Mouse (Mus musculus): ENCODE results near the gene Prr7. TPM values are rescaled to one million over a fixed set of nuclear protein-coding genes. Genes with fewer than 3 reads are reported as not detected.

Prr7 gene
- total and polyA plus RNA-seq, 3 experiments = 2.7 to 8.7 TPM; not detected in 1

- Histone ChIP-seq H3K9ac (ENCODE audit: control insufficient read depth, low read depth, low read length, poor library complexity, severe bottlenecking) (no peak overlapping the region), H3K9me3 (replicated peaks; ENCODE audit: insufficient read depth, low read length) (no peaks in the 10 kb centered on the region), H3K27me3 (ENCODE audit: control insufficient read depth in 1 of 2, insufficient read depth in 2 of 2, low read length in 2 of 2) (peaks cover 0 to 5% of the 10 kb centered on the region in 2 experiments; a peak in 3 of 4 replicates), H3K36me3 (ENCODE audit: control insufficient read depth in 1 of 2, insufficient read depth in 2 of 2, low read length in 2 of 2) (peaks cover 0 to 9% of the 10 kb centered on the region in 2 experiments; a peak in 2 of 4 replicates), H3K79me2 (ENCODE audit: control insufficient read depth, insufficient read depth, low read length, poor library complexity) (no peaks in the 10 kb centered on the region), H3K4me3 (ENCODE audit: control insufficient read depth in 1 of 2, insufficient read depth in 1 of 2, low read depth in 2 of 2, low read length in 2 of 2) (no peak overlapping the region), H3K4me1 (ENCODE audit: control insufficient read depth in 1 of 2, insufficient read depth in 2 of 2, low read length in 2 of 2) (peaks cover 5 to 17% of the 10 kb centered on the region in 2 experiments; a peak in 3 of 4 replicates), H3K27ac (ENCODE audit: control insufficient read depth, low read depth, low read length) (no peak overlapping the region)
- TF ChIP-seq MEF2A (IDR thresholded peaks at IDR 0.05; ENCODE audit: extremely low read depth, insufficient replicate concordance, low read depth, low read length, poor library complexity, severe bottlenecking) = no peak
- no peak for TF ChIP-seq SMC3 (IDR thresholded peaks at IDR 0.05; ENCODE audit: low read depth, low read length)
- no peak for DNase-seq (ENCODE audit: low read depth, low spot score)
These were observed 19.0 kb downstream of the Prr7 start for GRCm38 (mm10) chr13:55483071-55483470.

GRCm38 (mm10) chr13:55483593-55483992, 19.5 kb downstream of the Prr7 start:
- H3K27ac ChIP-seq (ENCODE audit: control insufficient read depth, low read depth, low read length) = no peak overlapping the region
- no peak overlapping the region for H3K9ac ChIP-seq (ENCODE audit: control insufficient read depth, low read depth, low read length, poor library complexity, severe bottlenecking)
- no peak overlapping the region for H3K4me3 ChIP-seq (ENCODE audit: control insufficient read depth in 1 of 2, insufficient read depth in 1 of 2, low read depth in 2 of 2, low read length in 2 of 2)
- peaks cover 0 to 5% of the 10 kb centered on the region in 2 experiments; a peak in 3 of 4 replicates for H3K27me3 ChIP-seq (ENCODE audit: control insufficient read depth in 1 of 2, insufficient read depth in 2 of 2, low read length in 2 of 2)
- peaks cover 5 to 17% of the 10 kb centered on the region in 2 experiments; a peak in 3 of 4 replicates for H3K4me1 ChIP-seq (ENCODE audit: control insufficient read depth in 1 of 2, insufficient read depth in 2 of 2, low read length in 2 of 2)
- no peak for TF ChIP-seq CHD1 (IDR thresholded peaks at IDR 0.05; ENCODE audit: low read depth, low read length)
- TF ChIP-seq MYC (IDR thresholded peaks at IDR 0.05; ENCODE audit: low read depth, low read length) = no peak
- TF ChIP-seq KAT2A (conservative IDR thresholded peaks at IDR 0.05; ENCODE audit: low read depth, low read length) = no peak
- TF ChIP-seq ZKSCAN1 (IDR thresholded peaks at IDR 0.05; ENCODE audit: low read depth, low read length) = no peak
- no peak for TF ChIP-seq POLR2A (IDR thresholded peaks at IDR 0.05; ENCODE audit: control insufficient read depth in 1 of 2, insufficient read depth in 1 of 2, low read depth in 1 of 2, low read length in 2 of 2, poor library complexity in 1 of 2)
- TF ChIP-seq ZC3H11A (IDR thresholded peaks at IDR 0.05; ENCODE audit: low read depth, low read length) = no peak
- no peak for TF ChIP-seq TCF12 (IDR thresholded peaks at IDR 0.05; ENCODE audit: low read depth, low read length)
- TF ChIP-seq ZMIZ1 (IDR thresholded peaks at IDR 0.05; ENCODE audit: low read depth, low read length) = no peak
- TF ChIP-seq ELF1 (IDR thresholded peaks at IDR 0.05; ENCODE audit: low read depth, low read length) = no peak
- no peak for TF ChIP-seq MEF2A (IDR thresholded peaks at IDR 0.05; ENCODE audit: extremely low read depth, insufficient replicate concordance, low read depth, low read length, poor library complexity, severe bottlenecking)
- no peak for TF ChIP-seq CHD2 (IDR thresholded peaks at IDR 0.05; ENCODE audit: low read length)
- no peak for TF ChIP-seq HCFC1 (IDR thresholded peaks at IDR 0.05; ENCODE audit: low read depth, low read length)
- TF ChIP-seq ETS1 (IDR thresholded peaks at IDR 0.05; ENCODE audit: low read depth, low read length) = no peak
- no peak for TF ChIP-seq SIN3A (IDR thresholded peaks at IDR 0.05; ENCODE audit: low read length)
- no peak for TF ChIP-seq UBTF (IDR thresholded peaks at IDR 0.05; ENCODE audit: borderline replicate concordance, insufficient read depth, low read depth, low read length)
- no peaks in the 10 kb centered on the region for H3K9me3 ChIP-seq (replicated peaks; ENCODE audit: insufficient read depth, low read length)
- no peaks in the 10 kb centered on the region for H3K79me2 ChIP-seq (ENCODE audit: control insufficient read depth, insufficient read depth, low read length, poor library complexity)
- no peak for DNase-seq (ENCODE audit: low read depth, low spot score)
- peaks cover 0 to 9% of the 10 kb centered on the region in 2 experiments; a peak in 2 of 4 replicates for H3K36me3 ChIP-seq (ENCODE audit: control insufficient read depth in 1 of 2, insufficient read depth in 2 of 2, low read length in 2 of 2)
